Mouse (Mus musculus) ovary, postnatal 10 days (tissue): ENCODE results near the gene Dvl1.

Source experiments
- DNase-seq: peaks from one replicate; pipeline ENCODE4 v3.0.0; 2022; ENCODE audit warnings: low spot score

Dvl1 gene

GRCm38 (mm10) chr4:155883587-155883986, 36.4 kb downstream of the Dvl1 start:
- DNase-seq: no peak

DNA sequence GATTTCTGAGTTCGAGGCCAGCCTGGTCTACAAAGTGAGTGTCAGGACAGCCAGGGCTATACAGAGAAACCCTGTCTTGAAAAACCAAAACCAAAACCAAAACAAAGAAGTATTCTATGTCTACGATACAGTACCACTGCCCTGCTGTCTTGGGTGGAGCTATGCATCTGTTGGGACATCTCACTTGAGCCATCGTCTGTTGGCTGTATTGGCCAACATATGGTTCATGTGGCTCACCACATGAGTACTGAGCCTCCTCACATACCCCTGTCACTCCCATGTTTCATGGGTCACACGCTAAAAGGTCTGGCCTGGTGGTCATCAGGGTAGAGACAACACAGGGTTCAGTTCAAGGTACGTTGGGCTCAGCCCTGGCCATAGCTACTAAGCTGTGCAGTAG, 39.1 kb downstream of the Dvl1 start:
- no peak for DNase-seq

GRCm38 (mm10) chr4:155887674-155888073, 40.5 kb downstream of the Dvl1 start:
- DNase-seq: no peak

DNA sequence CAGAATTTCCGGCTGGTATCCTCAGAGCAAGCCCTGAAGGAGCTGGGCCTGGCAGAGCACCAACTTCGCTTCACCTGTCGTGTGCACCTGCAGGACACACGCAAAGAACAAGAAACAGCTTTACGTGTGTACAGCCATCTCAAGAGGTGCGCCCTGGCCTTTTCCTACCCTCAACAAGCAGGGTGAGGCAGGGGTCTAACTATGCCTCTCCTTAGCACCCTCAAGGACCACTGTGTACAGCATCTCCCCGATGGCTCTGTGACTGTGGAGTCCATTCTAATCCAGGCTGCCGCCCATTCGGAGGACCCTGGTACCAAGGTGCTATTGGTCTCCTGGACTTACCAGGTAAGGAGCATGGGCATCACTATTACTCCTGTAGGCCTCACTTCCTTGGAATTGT, 41.0 kb downstream of the Dvl1 start:
- no peak for DNase-seq

- DNase-seq: no peak
Measured at GRCm38 (mm10) chr4:155889316-155889715, 42.1 kb downstream of the Dvl1 start.

DNA sequence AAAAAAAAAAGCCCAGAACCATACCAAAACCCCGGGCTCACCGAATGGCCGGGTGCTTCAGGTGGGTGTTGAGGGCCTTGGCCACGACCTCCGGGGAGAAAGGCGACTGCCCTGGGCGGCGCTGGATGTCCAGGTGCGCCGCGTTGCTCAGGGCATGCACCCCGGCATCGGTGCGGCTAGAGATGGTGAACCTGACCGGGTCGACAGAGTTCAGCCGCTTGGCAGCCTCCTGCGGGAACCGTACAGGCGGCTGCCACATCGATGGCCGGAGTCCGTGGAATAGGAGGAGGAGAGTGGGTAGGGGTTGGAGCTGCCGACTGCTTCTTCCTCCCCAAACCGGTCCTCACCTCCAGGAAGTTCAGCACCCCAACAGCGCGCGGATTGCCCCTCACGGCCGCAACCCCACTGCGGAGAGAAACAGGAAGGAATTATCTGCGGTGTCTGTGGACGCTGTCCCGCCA, 43.8 kb downstream of the Dvl1 start:
- DNase-seq: no peak

- peak; percentile 90 for DNase-seq
Measured at GRCm38 (mm10) chr4:155891551-155892001, 44.4 kb downstream of the Dvl1 start, which contains the start of the genes Pusl1 and Acap3. Pusl1 (minus strand) TSS chr4:155891781. Acap3 (plus strand) TSS chr4:155891822.

- DNase-seq: no peak
Measured at GRCm38 (mm10) chr4:155892017-155892416, 44.8 kb downstream of the Dvl1 start.

DNA sequence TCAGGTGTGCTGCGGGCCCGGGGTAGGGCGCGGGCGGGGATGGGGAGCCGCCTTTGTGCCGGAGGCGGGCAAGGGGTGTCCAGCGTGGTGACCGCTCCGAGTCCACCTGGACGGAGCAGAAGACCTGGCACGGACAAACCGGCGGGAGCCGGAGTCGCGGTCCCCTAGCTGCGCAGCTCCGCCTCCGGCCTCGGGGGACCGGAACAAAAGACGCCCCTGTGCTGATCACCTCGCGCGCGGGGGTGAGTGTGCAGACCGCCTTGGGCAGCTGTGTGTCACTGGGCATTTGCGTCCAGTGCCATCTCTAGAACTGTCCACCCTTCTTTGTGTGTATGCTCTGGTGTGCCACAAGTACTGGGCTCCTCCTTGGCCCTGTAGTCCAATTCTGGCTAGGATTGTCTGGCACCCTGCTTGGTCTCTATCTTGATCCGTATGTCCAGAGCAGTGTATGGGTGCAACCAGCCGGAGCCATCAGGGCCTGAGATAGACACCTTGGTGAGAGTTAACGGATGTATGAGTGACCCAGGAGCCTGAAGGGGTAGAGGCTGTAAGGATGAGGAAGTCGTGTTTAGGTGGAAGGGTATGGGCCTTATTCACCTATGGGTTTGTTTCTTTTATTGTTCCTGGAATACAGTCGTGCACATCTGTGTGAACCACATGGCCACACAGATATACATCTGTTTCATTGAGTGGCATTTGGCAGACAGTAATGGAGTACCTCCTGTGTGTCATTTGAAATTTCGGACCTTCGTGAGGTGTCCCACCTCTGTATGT, 45.4 kb downstream of the Dvl1 start:
- DNase-seq: no peak

DNA sequence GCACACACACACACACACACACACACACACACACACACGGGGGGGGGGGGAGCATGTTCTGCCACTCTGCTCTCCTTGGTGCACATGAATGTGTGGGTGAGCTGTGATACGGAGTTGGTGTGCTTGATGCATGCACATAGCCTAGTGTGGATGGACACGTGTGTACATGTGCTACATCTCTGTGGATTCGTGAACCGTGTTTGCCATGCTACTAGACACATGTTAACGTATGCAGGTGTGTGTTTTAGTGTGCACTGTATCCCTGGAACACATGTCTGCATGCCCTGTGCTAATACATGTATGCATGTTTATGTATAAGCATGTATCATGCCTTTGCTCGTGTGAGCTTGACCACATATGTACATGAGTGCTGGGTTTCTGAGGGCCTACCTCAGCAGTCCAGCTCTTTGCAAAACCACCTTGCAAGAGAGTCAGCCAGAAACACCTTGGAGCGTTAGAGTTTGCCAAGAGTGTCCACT, 46.0 kb downstream of the Dvl1 start:
- no peak for DNase-seq

- DNase-seq: peak; percentile 29
Measured at GRCm38 (mm10) chr4:155894311-155894881, 47.2 kb downstream of the Dvl1 start.

DNA sequence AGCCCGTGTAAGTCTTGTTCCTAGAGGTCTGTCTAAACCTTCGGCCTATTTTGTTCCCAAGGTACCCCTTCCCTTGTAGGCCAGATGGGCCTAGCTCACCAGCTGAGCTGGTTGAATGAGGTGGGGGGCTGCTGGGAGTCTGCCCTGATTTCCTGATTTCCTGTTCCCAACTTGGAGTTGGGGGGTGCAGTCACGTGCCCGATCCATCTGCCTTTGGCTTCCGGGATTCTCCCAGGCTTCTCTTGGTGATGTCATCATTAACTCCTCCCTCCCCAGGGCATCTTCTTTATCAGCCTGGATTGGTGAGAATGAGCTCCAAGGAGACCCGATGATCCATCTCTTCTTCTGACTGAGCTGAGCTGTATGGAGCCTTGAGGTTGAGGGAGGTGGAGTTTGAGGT, 48.0 kb downstream of the Dvl1 start:
- no peak for DNase-seq

GRCm38 (mm10) chr4:155895826-155896225, 48.6 kb downstream of the Dvl1 start:
- no peak for DNase-seq

DNA sequence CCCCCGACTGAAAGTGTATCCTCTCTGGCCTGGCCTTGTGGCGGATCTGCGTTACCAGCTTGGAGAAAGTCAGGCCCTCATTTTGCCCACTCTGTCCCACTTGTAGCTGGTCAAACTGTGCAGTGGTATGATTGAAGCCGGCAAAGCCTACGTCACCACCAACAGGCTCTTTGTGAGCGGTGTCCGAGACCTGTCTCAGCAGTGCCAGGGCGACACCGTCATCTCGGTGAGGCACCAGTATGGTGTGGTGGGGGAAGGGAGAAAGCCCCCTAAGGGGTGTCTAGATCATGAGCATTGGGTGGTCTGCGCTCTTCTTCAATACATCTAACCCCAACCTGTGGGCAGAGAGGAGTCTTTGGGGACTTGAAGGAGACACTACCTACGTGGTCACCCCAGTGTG, 49.3 kb downstream of the Dvl1 start:
- no peak for DNase-seq

GRCm38 (mm10) chr4:155898318-155898717, 51.1 kb downstream of the Dvl1 start:
- DNase-seq: no peak

- DNase-seq: no peak
Measured at GRCm38 (mm10) chr4:155899355-155899754, 52.2 kb downstream of the Dvl1 start.

DNA sequence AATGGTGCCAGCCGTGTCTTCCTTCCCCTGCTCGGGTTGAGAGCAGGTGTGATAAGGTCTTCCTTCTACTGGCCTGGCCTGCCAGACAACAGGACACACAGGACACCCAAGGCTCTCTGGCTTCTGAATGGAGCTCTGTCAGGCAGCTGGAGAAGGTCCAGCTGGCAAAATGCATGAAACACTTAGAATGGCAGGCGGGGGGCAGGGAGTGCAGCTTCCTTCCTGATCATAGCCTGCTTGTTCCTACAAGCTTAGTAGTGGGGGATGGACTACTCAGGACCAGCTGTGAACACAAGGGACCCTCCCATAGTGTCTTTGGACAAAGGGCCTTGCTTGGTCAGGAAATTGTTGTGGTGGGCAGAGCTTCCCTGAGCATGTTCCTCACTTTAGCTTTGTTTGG, 54.0 kb downstream of the Dvl1 start:
- no peak for DNase-seq

DNA sequence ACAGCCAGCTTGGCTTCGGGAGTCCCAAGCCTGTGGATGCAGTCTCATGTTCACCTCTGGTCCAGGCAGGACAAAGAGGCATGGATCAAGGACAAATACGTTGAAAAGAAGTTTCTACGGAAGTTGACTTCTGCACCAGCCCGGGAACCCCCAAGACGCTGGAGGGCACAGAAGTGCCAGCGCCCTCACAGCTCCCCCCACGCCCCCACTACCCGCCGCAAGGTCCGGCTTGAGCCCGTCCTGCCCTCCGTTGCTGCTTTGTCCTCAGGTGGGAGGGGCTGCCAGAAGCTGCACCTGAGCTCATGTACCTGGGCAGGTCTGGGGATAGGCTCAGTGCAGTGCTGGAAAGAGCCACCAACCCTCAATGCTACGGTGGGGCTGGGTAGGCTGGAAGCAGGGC, 56.0 kb downstream of the Dvl1 start:
- DNase-seq: no peak

DNA sequence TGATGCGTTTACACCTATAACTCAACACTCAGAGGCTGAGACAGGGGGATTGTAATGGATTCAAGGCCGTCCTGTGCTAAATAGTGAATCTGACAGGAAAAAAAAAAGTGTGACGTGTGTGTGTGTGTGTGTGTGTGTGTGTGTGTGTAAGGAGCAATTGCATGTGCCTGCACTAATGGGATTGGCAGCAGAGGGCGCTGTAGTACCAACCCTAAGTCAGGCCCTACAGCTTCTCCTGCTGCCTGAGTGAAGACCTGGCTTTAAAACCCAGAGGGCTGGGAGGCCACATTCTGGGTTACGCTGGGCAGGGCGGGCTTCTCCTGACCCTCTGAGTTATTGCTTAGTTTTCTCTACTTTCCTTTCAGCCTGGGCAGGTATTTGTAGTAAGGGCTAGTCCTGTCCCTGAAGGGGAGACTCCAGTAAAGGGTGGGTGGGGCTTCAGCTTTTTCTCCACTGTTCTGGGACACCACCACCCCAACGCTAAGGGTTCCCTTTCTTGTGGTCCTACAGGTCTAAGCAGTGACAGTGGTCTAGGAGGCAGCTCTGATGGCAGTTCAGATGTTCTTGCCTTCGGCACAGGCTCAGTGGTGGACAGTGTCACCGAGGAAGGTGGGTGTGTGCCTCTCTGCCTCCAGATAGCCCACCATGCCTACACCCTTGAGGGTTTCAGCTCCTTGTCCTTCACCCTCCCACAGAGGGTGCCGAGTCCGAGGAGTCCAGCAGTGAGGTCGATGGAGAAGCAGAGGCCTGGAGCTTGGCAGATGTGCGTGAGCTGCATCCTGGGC, 57.3 kb downstream of the Dvl1 start:
- DNase-seq: no peak

- DNase-seq: no peak
Measured at GRCm38 (mm10) chr4:155905634-155906033, 58.4 kb downstream of the Dvl1 start.

DNA sequence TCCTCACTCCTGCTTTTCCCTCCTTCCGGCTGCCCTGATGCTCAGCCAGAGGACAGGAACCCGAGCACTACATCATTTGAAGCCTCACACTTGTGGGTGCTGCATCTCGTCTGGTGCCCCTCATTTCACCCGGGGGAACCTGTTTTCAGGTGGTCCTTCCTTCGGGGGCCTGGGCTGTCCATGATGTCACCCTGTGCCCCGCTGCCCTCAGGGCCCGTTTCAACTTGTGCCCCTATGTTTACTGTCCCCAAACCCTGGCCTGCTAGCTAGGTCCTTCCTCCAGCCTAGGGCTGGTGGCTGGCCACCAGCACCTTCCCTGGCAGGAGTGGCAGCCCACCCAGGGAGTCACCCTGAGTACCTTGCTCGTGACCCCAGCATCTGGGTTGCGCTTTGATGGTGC, 58.9 kb downstream of the Dvl1 start:
- no peak for DNase-seq

DNA sequence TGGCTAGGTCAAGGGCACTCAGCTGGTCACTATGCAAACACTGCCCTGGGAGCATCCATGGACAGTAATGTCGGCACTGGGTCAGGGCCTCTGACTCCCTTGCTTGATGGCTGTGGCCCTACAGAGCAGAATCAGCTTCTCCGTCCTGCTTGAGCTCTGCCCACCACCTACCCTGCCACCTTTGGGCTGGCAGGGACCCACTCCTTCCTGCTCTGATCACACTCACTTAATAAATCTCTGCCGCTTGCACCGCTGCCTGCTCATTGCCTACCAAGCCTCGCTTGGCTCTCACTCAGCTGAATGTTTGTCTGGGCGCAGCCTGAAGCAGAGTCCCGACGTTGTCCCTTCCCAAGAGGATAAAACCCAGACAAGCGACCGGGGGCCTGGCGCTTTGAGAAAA, 59.8 kb downstream of the Dvl1 start:
- no peak for DNase-seq

GRCm38 (mm10) chr4:155908281-155908680, 61.1 kb downstream of the Dvl1 start:
- DNase-seq: no peak
